Mouse (Mus musculus): ENCODE measurements around the gene Ankef1. TPM values are rescaled to one million over a fixed set of nuclear protein-coding genes. Genes with fewer than 3 reads are reported as not detected.

Gene Ankef1
- polyA plus RNA-seq, 1 experiment from 2014 or later = 0.79 TPM

DNA sequence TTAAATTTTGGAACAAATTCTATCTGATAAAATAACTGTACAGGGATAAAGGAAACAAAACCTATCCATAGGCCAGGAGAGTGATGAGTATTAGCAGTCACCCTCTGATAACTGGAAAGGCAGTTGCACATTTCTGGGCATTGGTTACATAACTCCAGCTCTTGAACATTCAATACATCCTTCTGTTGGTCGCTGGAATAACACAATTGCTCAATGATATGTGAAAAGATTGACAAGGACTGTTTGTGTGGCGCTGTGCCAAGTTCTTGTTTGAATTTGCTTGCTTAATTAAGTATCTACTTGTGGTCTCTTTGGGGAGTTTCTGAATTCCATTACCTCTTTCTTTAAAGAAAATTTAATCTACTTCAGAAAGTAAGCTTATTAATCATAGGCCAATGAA, 81.1 kb downstream of the Ankef1 start:
- DNase-seq (ENCODE audit: low spot score) (peak; percentile 47), ATAC-seq (ENCODE audit: low FRiP score) (no peak)
- no peak overlapping the region for H3K27ac ChIP-seq
- no peaks in the 10 kb centered on the region for H3K4me1 ChIP-seq (replicated peaks; ENCODE audit: control insufficient read depth, insufficient read depth, low read length)
- H3K4me2 ChIP-seq (replicated peaks) = no peak overlapping the region
- H3K36me3 ChIP-seq (replicated peaks; ENCODE audit: control insufficient read depth, insufficient read depth) = no peaks in the 10 kb centered on the region
- H3K4me3 ChIP-seq (replicated peaks; ENCODE audit: low read length) = no peak overlapping the region
- 50% methylated on average over 2 of the region's 2 CpGs for WGBS
- H3K27me3 ChIP-seq (ENCODE audit: control insufficient read depth, insufficient read depth, low read length) = no peaks in the 10 kb centered on the region
- H3K9ac ChIP-seq = no peak overlapping the region
- H3K9me3 ChIP-seq (ENCODE audit: control insufficient read depth, low read length) = no peaks in the 10 kb centered on the region

DNA sequence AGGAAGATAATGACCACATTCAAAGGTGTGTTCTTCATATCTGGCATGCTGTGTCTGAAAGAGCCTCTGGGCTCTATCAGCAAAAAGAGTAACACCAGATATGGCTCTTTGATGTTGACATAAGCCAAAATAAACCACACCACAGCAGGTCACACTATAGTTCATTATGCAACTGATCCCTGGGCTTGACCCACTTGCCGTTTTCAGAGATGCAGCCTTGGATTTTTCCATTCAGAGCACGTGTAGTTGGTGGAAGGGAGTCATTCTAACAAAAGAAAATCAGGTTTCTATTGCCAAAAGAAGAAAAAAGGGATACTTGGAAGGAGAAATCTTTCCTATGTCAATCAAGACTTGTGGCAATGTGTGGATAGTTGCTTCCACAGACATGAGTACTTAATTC, 87.1 kb downstream of the Ankef1 start:
- DNase-seq (ENCODE audit: low spot score) (no peak), ATAC-seq (ENCODE audit: low FRiP score) (no peak)
- Histone ChIP-seq H3K4me1 (replicated peaks; ENCODE audit: control insufficient read depth, insufficient read depth, low read length) (no peaks in the 10 kb centered on the region), H3K27me3 (ENCODE audit: control insufficient read depth, insufficient read depth, low read length) (no peaks in the 10 kb centered on the region), H3K36me3 (replicated peaks; ENCODE audit: control insufficient read depth, insufficient read depth) (no peaks in the 10 kb centered on the region), H3K9me3 (ENCODE audit: control insufficient read depth, low read length) (no peaks in the 10 kb centered on the region), H3K27ac (no peak overlapping the region), H3K9ac (no peak overlapping the region), H3K4me3 (replicated peaks; ENCODE audit: low read length) (no peak overlapping the region), H3K4me2 (replicated peaks) (no peak overlapping the region)
- 38% methylated on average over 2 of the region's 2 CpGs for WGBS

DNA sequence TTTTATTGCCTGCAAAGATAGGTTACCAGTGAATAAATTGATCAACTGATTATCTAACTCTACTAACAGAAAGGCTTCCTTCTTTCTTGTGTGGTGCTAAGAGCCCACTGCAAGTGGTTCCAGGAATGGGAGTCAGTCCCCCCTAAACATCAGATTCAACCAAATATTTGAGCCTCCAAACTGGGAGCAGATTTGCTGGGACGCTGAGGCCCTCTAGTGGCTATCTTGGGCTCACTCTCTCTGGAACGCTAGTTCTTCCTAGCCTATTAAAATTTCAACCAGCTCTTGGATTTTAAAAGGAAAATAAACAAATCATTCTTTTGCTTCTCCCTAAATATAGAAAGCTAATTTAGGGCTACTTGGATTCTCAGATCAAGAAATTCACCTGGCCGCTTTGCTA, 94.7 kb downstream of the Ankef1 start:
- Histone ChIP-seq H3K36me3 (replicated peaks; ENCODE audit: control insufficient read depth, insufficient read depth) (no peaks in the 10 kb centered on the region), H3K27ac (no peak overlapping the region), H3K27me3 (ENCODE audit: control insufficient read depth, insufficient read depth, low read length) (no peaks in the 10 kb centered on the region), H3K4me2 (replicated peaks) (no peak overlapping the region), H3K9ac (no peak overlapping the region), H3K4me1 (replicated peaks; ENCODE audit: control insufficient read depth, insufficient read depth, low read length) (no peaks in the 10 kb centered on the region), H3K4me3 (replicated peaks; ENCODE audit: low read length) (no peak overlapping the region), H3K9me3 (ENCODE audit: control insufficient read depth, low read length) (no peaks in the 10 kb centered on the region)
- ATAC-seq (ENCODE audit: low FRiP score) (no peak), DNase-seq (ENCODE audit: low spot score) (peak; percentile 76)
- 28% methylated on average over 3 of the region's 3 CpGs for WGBS

DNA sequence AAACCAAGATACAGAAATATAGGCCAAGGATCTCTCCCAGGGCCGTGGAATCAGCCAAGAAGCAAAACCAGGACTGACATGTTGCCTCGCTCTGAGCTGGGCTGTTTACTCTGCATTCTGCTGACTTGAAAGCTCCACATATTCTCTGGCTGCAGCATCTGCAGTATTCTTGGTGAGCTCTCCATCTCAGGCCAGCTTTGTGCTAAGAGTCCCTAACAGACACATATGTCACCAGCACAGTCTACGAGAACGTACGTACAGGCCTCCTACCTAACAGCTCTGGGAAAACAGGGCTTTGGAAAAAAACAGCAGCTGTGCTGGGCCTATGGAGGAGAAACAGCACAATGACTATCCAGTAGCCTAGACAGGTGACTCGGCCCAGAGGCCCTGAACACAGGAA, 97.0 kb downstream of the Ankef1 start:
- 79% methylated on average over 6 of the region's 6 CpGs for WGBS
- DNase-seq (ENCODE audit: low spot score) (no peak), ATAC-seq (ENCODE audit: low FRiP score) (no peak)
- no peaks in the 10 kb centered on the region for H3K9me3 ChIP-seq (ENCODE audit: control insufficient read depth, low read length)
- no peak overlapping the region for H3K9ac ChIP-seq
- no peak overlapping the region for H3K27ac ChIP-seq
- no peak overlapping the region for H3K4me2 ChIP-seq (replicated peaks)
- H3K36me3 ChIP-seq (replicated peaks; ENCODE audit: control insufficient read depth, insufficient read depth) = no peaks in the 10 kb centered on the region
- H3K27me3 ChIP-seq (ENCODE audit: control insufficient read depth, insufficient read depth, low read length) = no peaks in the 10 kb centered on the region
- no peak overlapping the region for H3K4me3 ChIP-seq (replicated peaks; ENCODE audit: low read length)
- no peaks in the 10 kb centered on the region for H3K4me1 ChIP-seq (replicated peaks; ENCODE audit: control insufficient read depth, insufficient read depth, low read length)

DNA sequence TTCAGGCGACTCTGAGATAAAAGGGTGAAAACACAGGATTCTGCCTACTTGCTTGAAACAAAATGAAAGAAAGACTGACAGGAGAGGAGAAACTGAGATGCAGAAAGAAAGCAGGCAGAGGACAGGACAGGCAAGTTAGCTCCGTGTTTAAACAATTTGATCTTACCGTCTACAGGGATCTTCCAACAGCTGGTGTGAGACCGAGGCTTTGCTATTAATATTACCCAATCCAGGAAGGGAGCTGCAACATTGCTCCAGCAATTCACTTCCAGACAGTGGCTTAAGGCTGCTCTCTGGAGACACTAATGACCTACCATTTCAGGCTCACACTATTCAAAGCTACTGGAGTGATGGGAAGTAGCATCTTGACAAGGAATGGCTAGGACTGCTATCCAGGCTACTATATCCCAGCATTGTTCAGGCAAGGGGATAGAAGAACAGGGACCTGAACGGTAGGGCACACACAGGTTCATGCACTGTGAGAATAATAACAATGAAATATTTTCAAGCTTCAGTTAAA, 99.0 kb downstream of the Ankef1 start:
- no peak for ATAC-seq (ENCODE audit: low FRiP score)
- H3K4me2 ChIP-seq (replicated peaks) = no peak overlapping the region
- no peaks in the 10 kb centered on the region for H3K4me1 ChIP-seq (replicated peaks; ENCODE audit: control insufficient read depth, insufficient read depth, low read length)

DNA sequence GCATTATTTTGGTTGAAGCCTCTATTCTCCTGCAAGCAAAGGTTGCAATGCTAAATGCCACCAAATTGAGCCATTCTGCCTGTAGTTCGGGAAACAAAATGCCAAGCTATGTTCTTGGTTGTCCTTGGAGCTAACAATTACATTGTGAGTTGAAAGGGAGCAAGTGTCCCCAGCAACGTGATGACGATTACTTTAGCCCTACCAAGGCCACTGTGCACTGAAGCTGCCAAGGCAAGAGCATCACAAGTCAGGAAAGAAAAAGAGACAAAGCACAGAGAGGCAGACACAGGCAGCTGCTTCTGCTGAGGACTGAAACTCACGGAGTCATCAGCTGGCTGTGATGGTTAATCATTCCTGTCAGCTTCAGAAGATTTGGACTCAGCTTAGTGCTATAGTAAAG, 99.5 kb downstream of the Ankef1 start:
- no peak for DNase-seq (ENCODE audit: low spot score)
- 48% methylated on average over 4 of the region's 4 CpGs for WGBS
- ATAC-seq (ENCODE audit: low FRiP score) = no peak

More for the DNA sequence above, 99.0 kb downstream of the Ankef1 start:
- Histone ChIP-seq H3K9ac (no peak overlapping the region), H3K4me3 (replicated peaks; ENCODE audit: low read length) (no peak overlapping the region), H3K9me3 (ENCODE audit: control insufficient read depth, low read length) (no peaks in the 10 kb centered on the region), H3K27me3 (ENCODE audit: control insufficient read depth, insufficient read depth, low read length) (no peaks in the 10 kb centered on the region), H3K27ac (no peak overlapping the region), H3K36me3 (replicated peaks; ENCODE audit: control insufficient read depth, insufficient read depth) (no peaks in the 10 kb centered on the region)
- DNase-seq (ENCODE audit: low spot score) = no peak
- 65% methylated on average over 5 of the region's 5 CpGs for WGBS

More for the DNA sequence above, 99.5 kb downstream of the Ankef1 start:
- H3K27me3 ChIP-seq (ENCODE audit: control insufficient read depth, insufficient read depth, low read length) = no peaks in the 10 kb centered on the region
- H3K4me3 ChIP-seq (replicated peaks; ENCODE audit: low read length) = no peak overlapping the region
- H3K9ac ChIP-seq = no peak overlapping the region
- no peak overlapping the region for H3K27ac ChIP-seq
- no peaks in the 10 kb centered on the region for H3K4me1 ChIP-seq (replicated peaks; ENCODE audit: control insufficient read depth, insufficient read depth, low read length)
- no peaks in the 10 kb centered on the region for H3K36me3 ChIP-seq (replicated peaks; ENCODE audit: control insufficient read depth, insufficient read depth)
- no peaks in the 10 kb centered on the region for H3K9me3 ChIP-seq (ENCODE audit: control insufficient read depth, low read length)
- H3K4me2 ChIP-seq (replicated peaks) = no peak overlapping the region

Other genes starting within 250 kb of the Ankef1 start
- gene Pak7, start 113.9 kb upstream of the Ankef1 start, polyA plus RNA-seq (2014; fragmentation: Nextera tagmentation; extraction: Ambion mirVana) = 34.6 and 36.0 TPM in 2 replicates
- 266 and 270 TPM in 2 replicates for gene Snap25, start 211.5 kb downstream of the Ankef1 start, polyA plus RNA-seq (2014; fragmentation: Nextera tagmentation; extraction: Ambion mirVana)